28 mouse cellular contexts compared by ENCODE assay signal in genomic region chr2:6259182-6259581, GRCm38 (mm10). TPM values are rescaled to one million over a fixed set of nuclear protein-coding genes. Genes with fewer than 3 reads are reported as not detected.
DNase-seq lines count a peak whose midpoint lies in the region; ATAC-seq and TF ChIP-seq lines count a peak whose summit lies in the region.
"Had no signal": no experiment of that assay in that cellular context is flagged by ENCODE, and none has a peak within 500 bp of the region (broad histone marks: within the 10 kb centered on the region; RNA-seq: fewer than 3 reads in every experiment).

No protein-coding gene starts in this region.

- H3K9ac ChIP-seq in heart, embryonic 11.5 days (ENCODE audit: low read depth, low read length): no peak overlapping the region
- H3K9ac ChIP-seq in intestine, postnatal 0 days (ENCODE audit: low read depth, low read length): no peak overlapping the region
- H3K9ac ChIP-seq: hindbrain, embryonic 12.5 days; intestine, embryonic 15.5 days; liver, embryonic 14.5 days; midbrain, embryonic 13.5 days had no signal

- no peaks in the 10 kb centered on the region for H3K27me3 ChIP-seq in heart, embryonic 11.5 days (ENCODE audit: control insufficient read depth, insufficient read depth, low read length)
- no peaks in the 10 kb centered on the region for H3K27me3 ChIP-seq in intestine, postnatal 0 days (replicated peaks; ENCODE audit: control insufficient read depth, insufficient read depth, low read length)
- H3K27me3 ChIP-seq: intestine, embryonic 15.5 days had no signal

- 0 out of 2 replicates have a peak, but pooled peaks cover 4% of the 10 kb centered on the region for H3K9me3 ChIP-seq in heart, embryonic 11.5 days (replicated peaks; ENCODE audit: control insufficient read depth, low read length)
- H3K9me3 ChIP-seq in intestine, postnatal 0 days (ENCODE audit: control insufficient read depth): no peaks in the 10 kb centered on the region
- H3K9me3 ChIP-seq: intestine, embryonic 15.5 days had no signal

- no peak overlapping the region for H3K4me2 ChIP-seq in heart, embryonic 11.5 days
- no peak overlapping the region for H3K4me2 ChIP-seq in intestine, postnatal 0 days (replicated peaks; ENCODE audit: low read depth)
- H3K4me2 ChIP-seq: hindbrain, embryonic 12.5 days; intestine, embryonic 15.5 days; midbrain, embryonic 13.5 days had no signal

- DNase-seq in heart, adult 8-10 months (ENCODE audit: low spot score): peak; percentile 21
- DNase-seq in spleen, postnatal 36 days (ENCODE audit: low spot score in 2 of 2): peak; percentile 72
- DNase-seq in spleen, postnatal 10 days (ENCODE audit: low spot score in 2 of 2): no peak
- no peak for DNase-seq in adrenal gland, adult 2 months
- DNase-seq: adrenal gland, postnatal 36 days; cerebellum, adult 2 months; gastrocnemius, adult 2 months; gastrocnemius, postnatal 36 days; heart, postnatal 36 days; kidney, adult 8-10 months; kidney, postnatal 10 days; layer of hippocampus, postnatal 36 days; left cerebral cortex, postnatal 4 days; lung, adult 2 months; lung, postnatal 14 days; retina, postnatal 1 day; thymus, postnatal 4 days had no signal

- no peak overlapping the region for H3K27ac ChIP-seq in heart, embryonic 11.5 days (ENCODE audit: low read depth, low read length)
- H3K27ac ChIP-seq in intestine, postnatal 0 days (ENCODE audit: low read depth, low read length): no peak overlapping the region
- H3K27ac ChIP-seq: gastrocnemius, adult 2 months; hindbrain, embryonic 12.5 days; hindbrain, postnatal 0 days; intestine, embryonic 15.5 days; liver, embryonic 14.5 days; midbrain, embryonic 13.5 days had no signal

- H3K4me3 ChIP-seq in heart, embryonic 11.5 days (ENCODE audit: low read depth, low read length): no peak overlapping the region
- no peak overlapping the region for H3K4me3 ChIP-seq in intestine, postnatal 0 days (ENCODE audit: low read depth, low read length)
- H3K4me3 ChIP-seq: erythroblast, embryonic 14.5 days; gastrocnemius, adult 2 months; hindbrain, embryonic 12.5 days; intestine, embryonic 15.5 days; midbrain, embryonic 13.5 days had no signal

- no peaks in the 10 kb centered on the region for H3K36me3 ChIP-seq in heart, embryonic 11.5 days (ENCODE audit: control insufficient read depth, insufficient read depth, low read length)
- H3K36me3 ChIP-seq in intestine, postnatal 0 days (ENCODE audit: control insufficient read depth, insufficient read depth): no peaks in the 10 kb centered on the region
- H3K36me3 ChIP-seq: hindbrain, embryonic 12.5 days; intestine, embryonic 15.5 days; midbrain, embryonic 13.5 days had no signal

- 89% methylated on average over 3 of the region's 3 CpGs for WGBS in heart, embryonic 11.5 days (ENCODE audit: insufficient replicate concordance)
- 85% methylated on average over 3 of the region's 3 CpGs for WGBS in intestine, postnatal 0 days

- H3K4me1 ChIP-seq in heart, embryonic 11.5 days (ENCODE audit: control insufficient read depth, insufficient read depth, low read length): peaks cover 6% of the 10 kb centered on the region; the same call in 1 of the 2 replicates
- H3K4me1 ChIP-seq in intestine, postnatal 0 days (replicated peaks; ENCODE audit: control insufficient read depth, insufficient read depth, low read length): no peaks in the 10 kb centered on the region
- H3K4me1 ChIP-seq: intestine, embryonic 15.5 days had no signal

- no peak for ATAC-seq in heart, embryonic 11.5 days (replicated peaks; ENCODE audit: insufficient number of reproducible peaks, low FRiP score, low TSS enrichment)
- ATAC-seq in megakaryocyte, adult 5-6 weeks (ENCODE audit: poor library complexity, severe bottlenecking): peak; percentile 34; the same call in 1 of the 2 replicates
- no peak for ATAC-seq in intestine, postnatal 0 days
- ATAC-seq: CD4-positive, CD25-positive, alpha-beta regulatory T cell, adult 4 months; forebrain, embryonic 16.5 days; hindbrain, postnatal 0 days; intestine, embryonic 15.5 days; midbrain, embryonic 13.5 days had no signal

- no peak for TF ChIP-seq CTCF in intestine, postnatal 0 days (IDR thresholded peaks at IDR 0.05; ENCODE audit: low read depth)

RNA-seq across cellular contexts. Expression of gene Echdc3, which starts 46.3 kb away (rescaled TPM):
- total RNA-seq in heart, adult 8-10 months (2022): 10 to 100 TPM; 27.6 to 32.7 (median 31.9) TPM
- polyA plus RNA-seq in heart, embryonic 11.5 days (2014; fragmentation: Nextera tagmentation; extraction: Ambion mirVana): 6.7 and 8.8 TPM in 2 replicates
- total RNA-seq in megakaryocyte, adult 5-6 weeks (2015): 0.18 and 1.2 TPM in 2 replicates
- total RNA-seq in megakaryocyte, adult 5-6 weeks (2017): not detected in 2 replicates
- 3.1 and 3.8 TPM in 2 replicates for polyA plus RNA-seq in intestine, postnatal 0 days (2015; fragmentation: Nextera tagmentation; extraction: Ambion mirVana)
- 10 to 100 TPM; 40.3 to 69.0 TPM for total RNA-seq in adrenal gland, adult 2 months (2021)
- 58.0 and 70.1 TPM in 2 replicates for polyA plus RNA-seq in adrenal gland, adult 2 months (2012; rRNA removed)
- polyA plus RNA-seq: CD4-positive, CD25-positive, alpha-beta regulatory T cell, adult 4 months had no signal

Comparison
In these comparisons a context has a peak if more than half of its experiments do, and no peak if none do; other contexts are left out.
1. DNase-seq: peak in heart, adult 8-10 months (single experiment) and spleen, postnatal 36 days (2 of 2); none in spleen, postnatal 10 days (0 of 2) and adrenal gland, adult 2 months (single experiment).
2. RNA of gene Echdc3, which starts 46.3 kb away (total RNA-seq): 40.3 to 69.0 TPM in adrenal gland, adult 2 months and 27.6 to 32.7 TPM in heart, adult 8-10 months; 0.18 to 1.2 TPM in megakaryocyte, adult 5-6 weeks; every median in the first group is over 10 times any median in the second.